Mouse (Mus musculus) neural tube, embryonic 15.5 days (tissue): ENCODE results near the gene Rapgef3. TPM values are rescaled to one million over a fixed set of nuclear protein-coding genes. Genes with fewer than 3 reads are reported as not detected.
A peak's percentile ranks its signal among the peaks of the same experiment; 100 is the strongest.

ENCODE experiments used
- ATAC-seq: fragments of 200-750 bp; cut with Nextera tagmentation; 2 replicates; pipeline ENCODE4 v1.8.0; 2017; ENCODE audit warnings: mild to moderate bottlenecking, moderate TSS enrichment, moderate library complexity; ENCODE audit not compliant: low FRiP score
- H3K27ac ChIP-seq: fragments of 300-500 bp; sonication (generic); replicated peaks from 2 replicates; pipeline ENCODE4 v1.5.1; 2015; ENCODE audit warnings: mild to moderate bottlenecking, inconsistent platforms
- H3K27me3 ChIP-seq: fragments of 300-500 bp; sonication (generic); replicated peaks from 2 replicates; pipeline ENCODE4 v1.6.1; 2015; ENCODE audit warnings: inconsistent platforms
- H3K36me3 ChIP-seq: fragments of 300-500 bp; sonication (generic); 2 replicates; pipeline ENCODE4 v1.6.1; 2015; ENCODE audit warnings: inconsistent platforms
- H3K4me1 ChIP-seq: fragments of 300-500 bp; sonication (generic); 2 replicates; pipeline ENCODE4 v1.6.1; 2015; ENCODE audit warnings: inconsistent platforms
- H3K4me2 ChIP-seq: fragments of 300-500 bp; sonication (generic); 2 replicates; pipeline ENCODE4 v1.6.1; 2015; ENCODE audit warnings: inconsistent platforms, mild to moderate bottlenecking, moderate library complexity
- H3K4me3 ChIP-seq: fragments of 300-500 bp; sonication (generic); replicated peaks from 2 replicates; pipeline ENCODE4 v1.5.1; 2015; ENCODE audit warnings: mild to moderate bottlenecking, inconsistent platforms
- H3K9ac ChIP-seq: fragments of 300-500 bp; sonication (generic); replicated peaks from 2 replicates; pipeline ENCODE4 v1.6.1; 2015; ENCODE audit warnings: mild to moderate bottlenecking, inconsistent platforms
- H3K9me3 ChIP-seq: fragments of 300-500 bp; sonication (generic); replicated peaks from 2 replicates; pipeline ENCODE4 v1.6.1; 2016; ENCODE audit warnings: inconsistent platforms
- WGBS: fragments of 180-500 bp; shearing (Covaris S2); methylation state at CpG from one replicate; pipeline ENCODE4 v1.1.7; 2015; ENCODE audit warnings: mixed read lengths; 5-methylcytosine and 5-hydroxymethylcytosine counted together
- polyA plus RNA-seq: library from polyadenylated mRNA; unstranded; fragments of >200 nt; fragmentation: Nextera tagmentation; extraction: Ambion mirVana; gene quantifications from 2 replicates; pipeline ENCODE4 v1.2.1, GENCODE M21; 2015

Gene Rapgef3
- polyA plus RNA-seq, 1 experiment from 2014 or later: 12.5 TPM

DNA sequence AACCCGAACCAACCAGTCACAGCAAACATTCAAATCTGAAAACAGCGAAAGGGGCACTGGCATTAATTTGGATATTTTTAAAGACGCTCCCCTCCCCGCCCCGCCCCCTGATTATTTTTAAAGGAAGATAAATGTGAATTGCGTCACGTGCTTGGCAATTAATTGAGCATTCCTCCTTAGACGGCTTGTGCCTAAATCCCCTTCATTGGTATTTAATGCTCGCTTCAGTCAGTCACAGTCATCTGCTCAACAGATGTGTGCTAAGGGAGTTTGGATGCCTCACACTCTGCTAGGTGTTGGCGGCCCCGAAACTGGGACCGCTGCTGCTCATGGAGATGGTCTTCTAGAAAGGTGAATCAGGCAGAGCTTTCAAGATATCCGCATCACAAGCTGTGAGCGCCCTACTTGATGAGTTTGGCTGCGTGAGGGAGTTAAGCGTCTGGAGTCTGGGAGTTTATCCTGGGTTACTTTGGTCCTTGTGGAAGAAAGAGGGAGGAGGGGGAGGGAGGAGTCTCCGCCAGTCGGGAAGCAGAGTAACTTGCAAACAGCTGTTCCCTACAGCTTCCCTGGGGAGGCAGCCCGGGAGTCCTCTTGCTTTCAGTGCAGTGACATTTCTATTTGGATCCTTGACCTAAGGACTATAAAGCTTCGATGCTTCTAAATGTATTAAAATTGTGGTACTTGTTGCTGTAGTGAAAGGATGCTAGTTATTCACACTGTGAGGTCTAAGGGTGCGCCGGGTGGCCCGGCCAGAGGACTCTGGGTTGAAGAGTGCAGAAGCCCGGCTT lies 14.4 kb upstream of the Rapgef3 start:
- no peak for ATAC-seq
- peaks cover 11% of the 10 kb centered on the region for H3K27me3 ChIP-seq
- peaks cover 46% of the 10 kb centered on the region for H3K4me1 ChIP-seq
- H3K9me3 ChIP-seq: no peaks in the 10 kb centered on the region
- H3K9ac ChIP-seq: no peak overlapping the region
- peak overlapping the region; percentile 37 for H3K4me2 ChIP-seq
- WGBS: 11% methylated on average over 24 of the region's 24 CpGs
- H3K4me3 ChIP-seq: 0 out of 2 replicates have a peak overlapping the region, but pooled peaks have one; percentile 12
- 0 out of 2 replicates have a peak overlapping the region, but pooled peaks have one; percentile 45 for H3K27ac ChIP-seq
- H3K36me3 ChIP-seq: no peaks in the 10 kb centered on the region

DNA sequence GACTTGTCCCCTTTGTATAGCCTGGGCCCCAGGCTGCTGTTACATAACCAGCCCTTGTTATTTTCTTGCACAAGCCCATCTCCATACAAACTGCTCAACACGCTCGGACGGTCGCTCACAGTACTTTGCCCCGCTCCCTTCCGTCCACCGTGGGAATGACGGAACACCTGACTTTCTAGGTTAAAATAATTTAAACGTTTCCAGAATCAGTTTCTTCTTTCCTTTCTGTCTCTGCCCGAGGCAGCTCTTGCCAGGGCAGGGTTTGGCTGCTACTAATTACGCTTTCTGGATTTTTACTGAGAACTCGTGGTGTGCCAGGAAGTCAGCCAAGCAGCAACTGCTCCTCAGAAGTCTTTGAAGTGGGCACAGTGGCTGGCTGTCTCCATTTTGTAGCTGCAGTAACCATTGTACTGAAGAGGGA lies 12.8 kb upstream of the Rapgef3 start:
- H3K27ac ChIP-seq: 0 out of 2 replicates have a peak overlapping the region, but pooled peaks have one; percentile 23
- H3K9ac ChIP-seq: no peak overlapping the region
- no peak overlapping the region for H3K4me3 ChIP-seq
- ATAC-seq: no peak
- peaks cover 31% of the 10 kb centered on the region for H3K4me1 ChIP-seq
- no peaks in the 10 kb centered on the region for H3K9me3 ChIP-seq
- 70% methylated on average over 12 of the region's 12 CpGs for WGBS
- H3K36me3 ChIP-seq: no peaks in the 10 kb centered on the region
- H3K4me2 ChIP-seq: no peak overlapping the region
- peaks cover 11% of the 10 kb centered on the region for H3K27me3 ChIP-seq

GRCm38 (mm10) chr15:97779576-97779975 lies 11.8 kb upstream of the Rapgef3 start:
- no peaks in the 10 kb centered on the region for H3K9me3 ChIP-seq
- H3K4me2 ChIP-seq: no peak overlapping the region
- H3K4me3 ChIP-seq: no peak overlapping the region
- 90% methylated on average over 1 of the region's 1 CpGs for WGBS
- peaks cover 22% of the 10 kb centered on the region for H3K4me1 ChIP-seq
- no peak overlapping the region for H3K9ac ChIP-seq
- no peak for ATAC-seq
- no peaks in the 10 kb centered on the region for H3K36me3 ChIP-seq
- no peak overlapping the region for H3K27ac ChIP-seq
- peaks cover 14% of the 10 kb centered on the region for H3K27me3 ChIP-seq

DNA sequence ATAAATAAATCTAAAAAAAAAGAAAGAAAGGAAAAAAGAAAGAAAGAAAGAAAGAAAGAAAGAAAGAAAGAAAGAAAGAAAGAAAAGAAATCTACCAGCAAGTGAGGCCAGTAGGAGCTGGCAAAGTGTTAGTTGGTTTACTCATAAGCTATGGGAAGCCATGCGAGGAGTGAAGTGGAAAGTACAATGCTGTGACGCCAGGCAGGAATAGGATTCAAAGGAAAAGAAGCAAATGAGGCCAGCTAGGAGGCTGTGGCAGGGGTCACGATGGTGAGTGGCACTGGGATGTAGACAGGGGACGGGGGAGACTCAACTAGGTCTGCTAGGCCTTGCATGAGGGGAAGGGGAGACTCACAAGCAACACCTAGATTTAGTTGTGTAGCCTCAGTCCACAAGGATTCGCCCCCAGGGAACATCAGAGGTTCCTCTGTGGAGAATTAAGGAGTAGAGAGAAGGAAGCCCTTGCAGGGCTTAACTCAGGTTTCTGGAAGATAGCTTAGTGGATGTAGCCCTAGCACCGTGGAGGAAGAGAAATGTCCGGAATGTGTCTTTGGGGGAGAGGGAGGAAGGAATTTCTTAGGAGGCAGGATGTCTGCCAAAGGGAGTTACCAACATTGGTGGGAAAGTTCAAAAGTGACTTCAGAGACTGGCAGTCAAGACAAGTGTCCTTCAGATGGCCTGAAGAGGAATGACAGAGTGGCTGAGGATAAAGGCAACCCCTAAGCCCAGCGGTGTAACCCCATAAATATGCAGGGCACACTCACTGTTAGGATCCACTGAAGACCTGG lies 10.7 kb upstream of the Rapgef3 start, which contains the start of gene Slc48a1:
Gene Slc48a1, plus strand, starts transcription at position 210 of the 788 bp plus-strand sequence.
- Histone ChIP-seq H3K4me3 (no peak within 1 kb of the TSS), H3K4me2 (no peak within 1 kb of the TSS), H3K4me1 (peaks cover 24% of the 10 kb centered on the region), H3K9ac (no peak within 1 kb of the TSS), H3K27me3 (peaks cover 14% of the 10 kb centered on the region), H3K9me3 (no peaks in the 10 kb centered on the region), H3K27ac (no peak within 1 kb of the TSS), H3K36me3 (no peaks in the 10 kb centered on the region)
- WGBS: 89% methylated on average over 8 of the region's 8 CpGs
- ATAC-seq: no peak

DNA sequence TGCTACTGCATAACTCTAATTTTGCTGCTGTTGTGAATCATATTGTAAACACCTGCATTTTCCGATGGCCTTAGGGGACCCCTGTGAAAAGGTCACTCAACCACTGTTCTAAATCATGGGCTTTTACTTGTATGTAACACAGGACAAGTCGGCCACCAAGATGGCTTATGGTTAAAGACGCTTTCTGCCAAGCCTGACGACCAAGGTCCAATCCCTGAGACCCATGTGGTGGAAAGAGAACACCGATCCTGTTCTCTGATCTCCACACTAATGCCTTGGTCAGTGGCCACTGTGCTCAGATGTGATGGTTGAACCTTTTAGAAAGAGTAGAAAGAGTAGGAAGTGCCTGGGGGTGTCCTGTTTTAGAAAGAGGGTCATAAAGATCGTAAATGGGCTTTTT lies 9.1 kb upstream of the Rapgef3 start:
- H3K27me3 ChIP-seq: 0 out of 2 replicates have a peak, but pooled peaks cover 4% of the 10 kb centered on the region
- no peak overlapping the region for H3K4me3 ChIP-seq
- no peaks in the 10 kb centered on the region for H3K36me3 ChIP-seq
- no peak for ATAC-seq
- H3K9ac ChIP-seq: no peak overlapping the region
- WGBS: 77% methylated on average over 6 of the region's 6 CpGs
- H3K4me1 ChIP-seq: peaks cover 21% of the 10 kb centered on the region
- H3K27ac ChIP-seq: no peak overlapping the region
- H3K9me3 ChIP-seq: no peaks in the 10 kb centered on the region
- H3K4me2 ChIP-seq: no peak overlapping the region

GRCm38 (mm10) chr15:97776514-97776913 lies 8.7 kb upstream of the Rapgef3 start:
- no peak for ATAC-seq
- Histone ChIP-seq H3K27ac (no peak overlapping the region), H3K4me2 (no peak overlapping the region), H3K9ac (no peak overlapping the region), H3K9me3 (no peaks in the 10 kb centered on the region), H3K36me3 (no peaks in the 10 kb centered on the region), H3K4me3 (no peak overlapping the region), H3K4me1 (peaks cover 17% of the 10 kb centered on the region), H3K27me3 (0 out of 2 replicates have a peak, but pooled peaks cover 4% of the 10 kb centered on the region)
- 11% methylated on average over 8 of the region's 8 CpGs for WGBS

GRCm38 (mm10) chr15:97773961-97774370 lies 6.2 kb upstream of the Rapgef3 start:
- ATAC-seq: no peak
- H3K9me3 ChIP-seq: no peaks in the 10 kb centered on the region
- no peak overlapping the region for H3K4me2 ChIP-seq
- peak overlapping the region; percentile 56; the same call in 1 of the 2 replicates for H3K27ac ChIP-seq
- 72% methylated on average over 5 of the region's 5 CpGs for WGBS
- no peak overlapping the region for H3K9ac ChIP-seq
- peaks cover 15% of the 10 kb centered on the region for H3K27me3 ChIP-seq
- no peak overlapping the region for H3K4me3 ChIP-seq
- peaks cover 9% of the 10 kb centered on the region for H3K4me1 ChIP-seq
- no peaks in the 10 kb centered on the region for H3K36me3 ChIP-seq

DNA sequence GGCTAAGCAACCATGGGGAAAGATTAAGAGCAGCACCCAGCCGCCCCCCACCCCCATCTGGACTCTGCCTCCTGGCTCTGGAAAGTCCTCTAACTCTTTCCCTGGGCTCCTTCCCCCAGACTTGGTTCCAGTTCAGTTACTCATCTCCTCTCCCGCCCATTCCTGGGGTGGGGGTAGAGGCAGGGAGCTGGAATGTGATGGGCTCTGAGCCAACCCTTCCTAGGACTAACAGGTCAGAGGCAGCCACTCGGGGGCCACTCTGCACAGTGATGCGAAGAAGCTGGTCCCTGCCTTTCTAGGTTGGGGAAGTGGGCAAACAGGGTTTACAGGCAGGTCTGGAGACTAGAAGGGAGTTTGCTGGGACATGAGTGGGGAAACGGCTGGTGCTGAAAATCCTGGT lies 5.3 kb upstream of the Rapgef3 start:
- no peak for ATAC-seq

DNA sequence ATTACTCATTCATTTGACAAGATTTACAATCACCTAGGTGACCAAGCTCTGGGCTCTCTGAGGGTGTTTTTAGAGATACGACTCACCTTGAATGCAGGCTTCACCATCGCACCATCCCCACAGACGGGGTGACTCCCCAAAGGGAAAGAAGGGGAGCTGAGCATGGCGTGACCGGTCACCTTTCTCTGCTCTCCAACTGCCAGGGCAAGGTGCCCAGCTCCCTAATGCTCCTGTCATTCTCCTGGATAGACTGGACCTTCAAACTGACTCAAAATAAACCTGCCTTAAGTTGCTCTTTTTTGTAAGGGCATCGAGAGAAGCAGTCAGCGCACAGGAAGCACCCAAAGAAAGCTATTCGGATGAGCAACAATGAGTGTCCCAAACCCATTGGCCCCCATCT lies 2.5 kb upstream of the Rapgef3 start:
- ATAC-seq: no peak
- no peak overlapping the region for H3K27ac ChIP-seq
- H3K27me3 ChIP-seq: peaks cover 14% of the 10 kb centered on the region
- no peaks in the 10 kb centered on the region for H3K9me3 ChIP-seq
- no peaks in the 10 kb centered on the region for H3K36me3 ChIP-seq
- no peak overlapping the region for H3K9ac ChIP-seq
- H3K4me1 ChIP-seq: peaks cover 38% of the 10 kb centered on the region
- whole genome bisulfite sequencing: 85% methylated on average over 8 of the region's 8 CpGs
- H3K4me3 ChIP-seq: no peak overlapping the region
- H3K4me2 ChIP-seq: no peak overlapping the region

More for the DNA sequence above, 5.3 kb upstream of the Rapgef3 start:
- H3K4me3 ChIP-seq: no peak overlapping the region
- no peak overlapping the region for H3K9ac ChIP-seq
- H3K27ac ChIP-seq: 0 out of 2 replicates have a peak overlapping the region, but pooled peaks have one; percentile 56
- H3K4me1 ChIP-seq: peaks cover 17% of the 10 kb centered on the region
- H3K27me3 ChIP-seq: peaks cover 15% of the 10 kb centered on the region
- no peak overlapping the region for H3K4me2 ChIP-seq
- no peaks in the 10 kb centered on the region for H3K36me3 ChIP-seq
- 47% methylated on average over 5 of the region's 5 CpGs for WGBS
- H3K9me3 ChIP-seq: no peaks in the 10 kb centered on the region

DNA sequence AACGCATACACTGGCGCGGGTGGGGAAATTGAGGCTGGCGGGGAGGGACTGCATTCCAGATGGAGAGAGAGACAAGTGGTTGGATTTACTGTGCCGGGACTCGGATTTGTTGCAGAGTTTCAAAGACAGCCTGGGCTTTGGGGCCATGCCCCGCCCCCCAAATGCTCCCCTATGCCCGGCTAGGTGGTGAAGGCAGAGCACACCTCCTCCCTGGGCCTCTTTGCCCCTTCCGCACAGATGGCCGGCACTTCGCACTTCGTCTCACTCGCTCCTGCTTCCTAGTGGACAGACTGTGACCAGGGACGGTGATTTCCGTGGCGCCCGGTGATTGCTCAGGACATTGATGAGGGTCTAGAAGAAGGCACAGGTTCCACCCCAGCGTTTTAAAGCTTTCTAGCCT lies 420 bp upstream of the Rapgef3 start:
- WGBS: under 1% methylated on average over 18 of the region's 18 CpGs
- H3K27me3 ChIP-seq: peaks cover 11% of the 10 kb centered on the region
- no peak for ATAC-seq

GRCm38 (mm10) chr15:97766594-97767279 lies 1.0 kb downstream of the Rapgef3 start:
- peak overlapping the region; percentile 90 for H3K4me2 ChIP-seq
- 0 out of 2 replicates have a peak, but pooled peaks have one; percentile 9 for ATAC-seq
- no peaks in the 10 kb centered on the region for H3K36me3 ChIP-seq
- no peaks in the 10 kb centered on the region for H3K9me3 ChIP-seq
- WGBS: 6% methylated on average over 23 of the region's 23 CpGs
- H3K4me1 ChIP-seq: peaks cover 45% of the 10 kb centered on the region
- peak overlapping the region; percentile 46 for H3K9ac ChIP-seq
- peak overlapping the region; percentile 72 for H3K27ac ChIP-seq
- H3K27me3 ChIP-seq: peaks cover 11% of the 10 kb centered on the region
- H3K4me3 ChIP-seq: peak overlapping the region; percentile 46

More for the DNA sequence above, 420 bp upstream of the Rapgef3 start:
- Histone ChIP-seq H3K4me1 (peaks cover 48% of the 10 kb centered on the region), H3K4me2 (peak overlapping the region; percentile 90), H3K9ac (peak overlapping the region; percentile 46), H3K4me3 (peak overlapping the region; percentile 46), H3K9me3 (no peaks in the 10 kb centered on the region), H3K27ac (peak overlapping the region; percentile 72; the same call in 1 of the 2 replicates), H3K36me3 (no peaks in the 10 kb centered on the region)
